Mouse (Mus musculus): ENCODE results near the gene Atf7.

GRCm38 (mm10) chr15:102507561-102507960 is 117.7 kb downstream of the Atf7 start:
- TF ChIP-seq CTCF (IDR thresholded peaks at IDR 0.05; ENCODE audit: control insufficient read depth, insufficient read depth, insufficient read length) (no peak), CEBPB (IDR thresholded peaks at IDR 0.05; ENCODE audit: low read depth) (no peak), USF1 (IDR thresholded peaks at IDR 0.05; ENCODE audit: low read depth) (no peak), MAX (IDR thresholded peaks at IDR 0.05) (no peak), MYOG (IDR thresholded peaks at IDR 0.05; ENCODE audit: control insufficient read depth, extremely low read depth, insufficient read length) (no peak)

All from C2C12 (cell line).